In the genomic region with DNA sequence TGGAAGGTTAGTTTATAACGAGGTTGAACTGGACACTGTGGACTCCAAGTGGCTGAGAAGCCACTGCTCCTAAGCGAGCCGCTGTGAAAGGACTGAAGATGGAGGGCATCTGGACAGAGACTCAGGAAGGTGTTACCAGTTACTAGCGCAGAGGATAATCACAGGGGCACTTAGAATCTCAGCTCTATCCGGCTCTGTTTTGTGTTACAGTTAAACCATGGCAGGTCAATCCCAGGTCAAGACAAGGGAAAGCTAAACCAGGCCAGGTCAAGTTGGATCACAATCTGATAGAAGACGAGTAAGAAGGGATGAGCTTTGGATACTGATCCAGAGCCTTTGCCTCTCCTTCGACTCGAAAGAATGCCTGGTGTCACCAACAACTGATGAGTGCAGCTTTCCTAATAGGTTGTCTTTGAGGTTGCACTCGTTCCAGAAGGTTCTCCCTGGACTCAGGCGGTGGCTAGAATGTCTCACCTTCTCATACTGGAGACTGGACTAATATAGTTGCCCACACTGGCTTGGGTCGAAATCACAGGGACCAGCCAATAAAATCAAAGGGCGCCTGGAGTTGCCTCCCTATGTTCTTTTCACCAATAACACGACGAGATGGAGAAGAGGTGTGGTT, we compare ENCODE assay signal across 9 mouse cellular contexts. TPM values are rescaled to one million over a fixed set of nuclear protein-coding genes. Genes with fewer than 3 reads are reported as not detected.
DNase-seq lines count a peak whose midpoint lies in the region; ATAC-seq and TF ChIP-seq lines count a peak whose summit lies in the region.
"Had no signal": no experiment of that assay in that cellular context is flagged by ENCODE, and none has a peak within 500 bp of the region (broad histone marks: within the 10 kb centered on the region; RNA-seq: fewer than 3 reads in every experiment).

No protein-coding gene starts in this region.

- H3K27me3 ChIP-seq in megakaryocyte, embryonic 14.5 days (replicated peaks), result peaks cover 82% of the 10 kb centered on the region
- H3K27me3 ChIP-seq in forebrain, embryonic 12.5 days, result peaks cover 9% of the 10 kb centered on the region; the same call in 1 of the 2 replicates
- peaks cover 23% of the 10 kb centered on the region for H3K27me3 ChIP-seq in limb, embryonic 13.5 days
- H3K27me3 ChIP-seq in small intestine, adult 2 months (ENCODE audit: control insufficient read depth, insufficient read depth, low read length), result no peaks in the 10 kb centered on the region

- H3K4me1 ChIP-seq in megakaryocyte, embryonic 14.5 days, result peaks cover 36% of the 10 kb centered on the region
- peaks cover 74% of the 10 kb centered on the region for H3K4me1 ChIP-seq in forebrain, embryonic 12.5 days
- peaks cover 42% of the 10 kb centered on the region for H3K4me1 ChIP-seq in limb, embryonic 13.5 days
- peaks cover 11% of the 10 kb centered on the region for H3K4me1 ChIP-seq in small intestine, adult 2 months (ENCODE audit: control insufficient read depth, insufficient read depth, insufficient read length, low read length)

- no peak for TF ChIP-seq CTCF in small intestine, adult 2 months (IDR thresholded peaks at IDR 0.05; ENCODE audit: extremely low read depth, insufficient read length, insufficient replicate concordance, low read depth, low read length)

- no peaks in the 10 kb centered on the region for H3K9me3 ChIP-seq in megakaryocyte, embryonic 14.5 days
- no peaks in the 10 kb centered on the region for H3K9me3 ChIP-seq in forebrain, embryonic 12.5 days
- no peaks in the 10 kb centered on the region for H3K9me3 ChIP-seq in limb, embryonic 13.5 days

- H3K27ac ChIP-seq in forebrain, embryonic 12.5 days, result peak overlapping the region; percentile 72
- H3K27ac ChIP-seq in limb, embryonic 13.5 days, result no peak overlapping the region
- H3K27ac ChIP-seq in small intestine, adult 2 months (ENCODE audit: insufficient read depth, low read depth, low read length), result no peak overlapping the region

- H3K36me3 ChIP-seq in megakaryocyte, embryonic 14.5 days (replicated peaks; ENCODE audit: low read length), result no peaks in the 10 kb centered on the region
- H3K36me3 ChIP-seq in forebrain, embryonic 12.5 days (replicated peaks), result no peaks in the 10 kb centered on the region; the same call in 1 of the 2 replicates
- peaks cover 7% of the 10 kb centered on the region; the same call in 1 of the 2 replicates for H3K36me3 ChIP-seq in limb, embryonic 13.5 days
- H3K36me3 ChIP-seq in small intestine, adult 2 months (ENCODE audit: control insufficient read depth, insufficient read depth, low read length), result no peaks in the 10 kb centered on the region

- no peak for ATAC-seq in megakaryocyte, adult 5-6 weeks (ENCODE audit: poor library complexity, severe bottlenecking)
- no peak for ATAC-seq in forebrain, embryonic 12.5 days (ENCODE audit: low FRiP score)
- ATAC-seq in limb, embryonic 13.5 days (ENCODE audit: low FRiP score, low read depth), result no peak

- no peak for TF ChIP-seq POLR2A in small intestine, adult 2 months (IDR thresholded peaks at IDR 0.05; ENCODE audit: low read depth, low read length)

- 0 out of 2 replicates have a peak overlapping the region, but pooled peaks have one; percentile 21 for H3K9ac ChIP-seq in forebrain, embryonic 12.5 days
- peak overlapping the region; percentile 86; the same call in 1 of the 2 replicates for H3K9ac ChIP-seq in limb, embryonic 13.5 days

- H3K4me3 ChIP-seq in megakaryocyte, embryonic 14.5 days (replicated peaks), result peak overlapping the region; percentile 90
- peak overlapping the region; percentile 75 for H3K4me3 ChIP-seq in forebrain, embryonic 12.5 days (replicated peaks)
- peak overlapping the region; percentile 76 for H3K4me3 ChIP-seq in limb, embryonic 13.5 days
- H3K4me3 ChIP-seq in small intestine, adult 2 months (ENCODE audit: low read depth, low read length), result peak overlapping the region; percentile 41

- peak overlapping the region; percentile 84 for H3K4me2 ChIP-seq in forebrain, embryonic 12.5 days
- H3K4me2 ChIP-seq in limb, embryonic 13.5 days (replicated peaks), result peak overlapping the region; percentile 81

- no peak for DNase-seq in adrenal gland, adult 8-10 months
- DNase-seq in thymus, postnatal 25 days, result no peak
- DNase-seq in layer of hippocampus, adult 9-10 months (ENCODE audit: low spot score), result no peak

- WGBS in forebrain, embryonic 12.5 days, result 14% methylated on average over 14 of the region's 14 CpGs
- WGBS in limb, embryonic 13.5 days, result 4% methylated on average over 14 of the region's 14 CpGs
- WGBS in small intestine, adult 2 months, result 5% methylated on average over 14 of the region's 14 CpGs

RNA-seq across cellular contexts. Expression of a gene that starts 0.5 kb away (rescaled TPM):
- polyA plus RNA-seq in megakaryocyte, embryonic 14.5 days (2012; ENCODE audit: insufficient read depth, low replicate concordance), result 0.77 TPM in 1 of 2 replicates, not detected in the other
- 5.4 and 6.0 TPM in 2 replicates for total RNA-seq in megakaryocyte, adult 5-6 weeks (2015)
- 2.6 and 6.3 TPM in 2 replicates for total RNA-seq in megakaryocyte, adult 5-6 weeks (2017)
- 26.0 and 32.3 TPM in 2 replicates for polyA plus RNA-seq in forebrain, embryonic 12.5 days (2016; fragmentation: Nextera tagmentation; extraction: Ambion mirVana)
- polyA plus RNA-seq in limb, embryonic 13.5 days (2015; fragmentation: Nextera tagmentation; extraction: Ambion mirVana), result 8.9 and 9.0 TPM in 2 replicates
- 4.2 and 6.5 TPM in 2 replicates for polyA plus RNA-seq in small intestine, adult 2 months (2012; rRNA removed)
- total RNA-seq in adrenal gland, adult 8-10 months (2022), result 10 to 100 TPM; 12.9 to 20.5 (median 18.2) TPM

RNA-seq across cellular contexts. Expression of a gene that starts 20.2 kb away (rescaled TPM):
- polyA plus RNA-seq in megakaryocyte, embryonic 14.5 days (2012; ENCODE audit: insufficient read depth, low replicate concordance), result not detected in 2 replicates
- not detected in 2 replicates for total RNA-seq in megakaryocyte, adult 5-6 weeks (2015)
- not detected in 2 replicates for total RNA-seq in megakaryocyte, adult 5-6 weeks (2017)
- 0.85 and 1.1 TPM in 2 replicates for polyA plus RNA-seq in forebrain, embryonic 12.5 days (2016; fragmentation: Nextera tagmentation; extraction: Ambion mirVana)
- 0.78 and 1.1 TPM in 2 replicates for polyA plus RNA-seq in limb, embryonic 13.5 days (2015; fragmentation: Nextera tagmentation; extraction: Ambion mirVana)
- polyA plus RNA-seq in small intestine, adult 2 months (2012; rRNA removed), result not detected in 2 replicates
- total RNA-seq in adrenal gland, adult 8-10 months (2022), result not detected
- polyA plus RNA-seq: brain, embryonic 14.5 days had no signal

RNA-seq across cellular contexts. Expression of a gene that starts 32.7 kb away (rescaled TPM):
- polyA plus RNA-seq in megakaryocyte, embryonic 14.5 days (2012; ENCODE audit: insufficient read depth, low replicate concordance), result not detected in 2 replicates
- not detected in 2 replicates for total RNA-seq in megakaryocyte, adult 5-6 weeks (2015)
- total RNA-seq in megakaryocyte, adult 5-6 weeks (2017), result under 0.01 TPM in 1 of 2 replicates, not detected in the other
- polyA plus RNA-seq in forebrain, embryonic 12.5 days (2016; fragmentation: Nextera tagmentation; extraction: Ambion mirVana), result 4.2 and 5.4 TPM in 2 replicates
- polyA plus RNA-seq in limb, embryonic 13.5 days (2015; fragmentation: Nextera tagmentation; extraction: Ambion mirVana), result 0.79 and 0.94 TPM in 2 replicates
- 0.37 and 0.46 TPM in 2 replicates for polyA plus RNA-seq in small intestine, adult 2 months (2012; rRNA removed)
- 1 to 10 TPM; 3.1 to 4.5 (median 3.8) TPM for total RNA-seq in adrenal gland, adult 8-10 months (2022)

RNA-seq across cellular contexts. Expression of a gene that starts 51.1 kb away (rescaled TPM):
- polyA plus RNA-seq in megakaryocyte, embryonic 14.5 days (2012; ENCODE audit: insufficient read depth, low replicate concordance), result 15.0 and 56.2 TPM in 2 replicates
- 81.5 and 86.4 TPM in 2 replicates for total RNA-seq in megakaryocyte, adult 5-6 weeks (2015)
- 154 and 165 TPM in 2 replicates for total RNA-seq in megakaryocyte, adult 5-6 weeks (2017)
- 640 and 653 TPM in 2 replicates for polyA plus RNA-seq in forebrain, embryonic 12.5 days (2016; fragmentation: Nextera tagmentation; extraction: Ambion mirVana)
- 598 and 608 TPM in 2 replicates for polyA plus RNA-seq in limb, embryonic 13.5 days (2015; fragmentation: Nextera tagmentation; extraction: Ambion mirVana)
- 44.3 and 78.2 TPM in 2 replicates for polyA plus RNA-seq in small intestine, adult 2 months (2012; rRNA removed)
- total RNA-seq in adrenal gland, adult 8-10 months (2022), result 100 to 1,000 TPM; 290 to 420 (median 339) TPM
